Mouse (Mus musculus): Measurements from ENCODE around the gene Ccdc96. TPM values are rescaled to one million over a fixed set of nuclear protein-coding genes. Genes with fewer than 3 reads are reported as not detected.

The Ccdc96 gene
- polyA plus RNA-seq (2014; fragmentation: Nextera tagmentation; extraction: Ambion mirVana) = 2.5 and 2.9 TPM in 2 replicates

DNA sequence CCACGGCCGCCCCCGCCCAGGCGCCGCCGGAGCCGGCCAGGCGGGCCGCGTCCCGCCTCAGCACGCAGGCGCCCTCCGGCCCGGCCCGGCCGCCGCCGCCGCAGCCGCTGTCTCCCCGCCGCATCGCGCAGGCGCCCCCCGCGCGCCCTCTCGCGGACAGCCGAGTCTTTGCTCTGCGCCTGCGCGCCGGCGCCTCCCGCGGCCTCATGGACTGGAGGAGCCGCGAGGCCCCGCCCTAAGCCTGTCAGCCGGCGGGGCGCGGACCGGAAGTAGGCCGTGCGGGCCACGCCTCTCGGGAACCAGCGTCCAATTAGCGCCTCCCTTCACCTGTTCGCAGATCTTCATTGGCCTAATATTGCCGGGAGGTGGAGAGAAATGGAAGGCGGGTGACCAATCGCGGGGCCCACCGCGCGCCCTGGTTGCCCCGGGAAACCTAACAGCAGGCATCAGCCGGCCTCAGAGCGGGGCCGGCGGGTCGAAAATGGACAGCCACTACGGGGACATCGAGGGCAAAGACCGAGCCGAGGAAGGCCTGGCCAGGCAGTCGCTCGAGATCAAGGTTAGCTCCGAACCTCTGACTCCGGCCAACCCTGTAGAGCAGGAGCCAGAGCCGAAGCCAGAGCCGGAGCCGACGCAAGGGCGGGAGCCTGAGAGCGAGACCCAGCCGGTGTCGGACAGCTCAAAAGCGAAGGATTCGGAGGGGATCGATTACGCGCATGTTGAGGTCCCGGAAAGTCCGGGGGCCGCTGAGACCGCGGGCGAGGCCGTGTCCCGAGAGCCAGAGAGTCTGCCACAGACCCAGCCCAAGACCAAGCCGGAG is at the start of gene Ccdc96, which contains the start of gene Tada2b:
Ccdc96 (plus strand) TSS at position 418 of the 820 bp plus-strand sequence.
Tada2b (minus strand) TSS at position 115 of the 820 bp plus-strand sequence.
- under 1% methylated on average over 92 of the region's 97 CpGs for WGBS
- H3K27me3 ChIP-seq (ENCODE audit: control insufficient read depth, insufficient read depth, low read length) = no peaks in the 10 kb centered on the region
- peaks cover 7% of the 10 kb centered on the region; the same call in 1 of the 2 replicates for H3K36me3 ChIP-seq (replicated peaks; ENCODE audit: control insufficient read depth, insufficient read depth)
- H3K4me3 ChIP-seq (replicated peaks; ENCODE audit: low read length) = peak within 1 kb of the TSS; percentile 91
- peak within 1 kb of the TSS; percentile 98 for H3K4me2 ChIP-seq (replicated peaks)
- peak within 1 kb of the TSS; percentile 81 for H3K9ac ChIP-seq
- DNase-seq (ENCODE audit: low spot score) (peak; percentile 97), ATAC-seq (ENCODE audit: low FRiP score) (peak; percentile 98)
- no peaks in the 10 kb centered on the region for H3K9me3 ChIP-seq (ENCODE audit: control insufficient read depth, low read length)
- H3K27ac ChIP-seq = peak within 1 kb of the TSS; percentile 88
- peaks cover 34% of the 10 kb centered on the region for H3K4me1 ChIP-seq (replicated peaks; ENCODE audit: control insufficient read depth, insufficient read depth, low read length)

DNA sequence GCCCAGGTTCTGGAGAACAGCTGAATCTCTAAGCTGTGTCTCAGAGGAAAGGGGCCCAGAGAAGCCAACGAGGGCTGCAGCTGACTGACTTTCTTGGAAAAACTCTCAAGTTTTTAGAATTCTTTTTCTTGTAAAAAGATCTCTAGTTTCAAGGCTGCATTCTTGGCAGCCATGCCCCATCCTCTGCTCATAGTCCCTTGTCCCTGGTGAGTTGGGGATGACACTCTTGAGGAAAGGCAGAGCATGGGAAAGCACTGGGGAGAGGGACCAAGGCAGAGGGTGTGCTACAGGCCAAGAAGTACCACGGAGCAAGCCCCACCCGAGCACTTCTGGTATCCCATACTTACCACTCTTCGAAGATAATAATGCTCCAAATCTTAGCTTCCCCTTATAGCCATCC is 47.5 kb upstream of the Ccdc96 start:
- no peak for DNase-seq (ENCODE audit: low spot score)
- Histone ChIP-seq H3K4me3 (replicated peaks; ENCODE audit: low read length) (no peak overlapping the region), H3K9ac (no peak overlapping the region), H3K27ac (no peak overlapping the region), H3K9me3 (ENCODE audit: control insufficient read depth, low read length) (no peaks in the 10 kb centered on the region), H3K4me1 (replicated peaks; ENCODE audit: control insufficient read depth, insufficient read depth, low read length) (peaks cover 8% of the 10 kb centered on the region), H3K4me2 (replicated peaks) (no peak overlapping the region), H3K27me3 (ENCODE audit: control insufficient read depth, insufficient read depth, low read length) (no peaks in the 10 kb centered on the region), H3K36me3 (replicated peaks; ENCODE audit: control insufficient read depth, insufficient read depth) (no peaks in the 10 kb centered on the region)
- WGBS = 76% methylated on average over 4 of the region's 4 CpGs
- no peak for ATAC-seq (ENCODE audit: low FRiP score)

DNA sequence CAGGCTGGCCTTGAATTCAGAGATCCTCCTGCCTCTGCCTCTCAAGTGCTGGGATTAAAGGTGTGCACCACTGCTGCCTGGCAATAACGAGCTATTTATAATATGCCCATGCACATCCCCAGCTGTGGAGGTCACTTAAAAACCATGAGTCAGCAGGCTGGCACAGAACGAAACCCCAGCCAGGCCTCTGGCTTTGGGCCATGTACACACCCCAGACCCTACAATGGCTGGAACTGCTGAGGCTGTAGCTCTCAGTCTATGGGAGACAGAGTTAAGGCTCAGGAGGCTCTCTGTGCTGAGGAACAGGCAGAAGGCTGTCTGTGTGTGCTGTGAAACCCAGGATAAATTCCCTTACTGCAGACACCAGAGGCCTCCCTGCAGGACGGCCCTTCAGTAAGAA is 43.6 kb upstream of the Ccdc96 start:
- Histone ChIP-seq H3K9ac (no peak overlapping the region), H3K4me3 (replicated peaks; ENCODE audit: low read length) (no peak overlapping the region), H3K9me3 (ENCODE audit: control insufficient read depth, low read length) (no peaks in the 10 kb centered on the region), H3K4me2 (replicated peaks) (no peak overlapping the region), H3K27me3 (ENCODE audit: control insufficient read depth, insufficient read depth, low read length) (no peaks in the 10 kb centered on the region), H3K4me1 (replicated peaks; ENCODE audit: control insufficient read depth, insufficient read depth, low read length) (no peaks in the 10 kb centered on the region), H3K27ac (no peak overlapping the region), H3K36me3 (replicated peaks; ENCODE audit: control insufficient read depth, insufficient read depth) (no peaks in the 10 kb centered on the region)
- ATAC-seq (ENCODE audit: low FRiP score) = no peak
- DNase-seq (ENCODE audit: low spot score) = no peak
- WGBS = 61% methylated on average over 3 of the region's 3 CpGs

- no peaks in the 10 kb centered on the region for H3K9me3 ChIP-seq (ENCODE audit: control insufficient read depth, low read length)
- no peak overlapping the region for H3K9ac ChIP-seq
- no peak overlapping the region for H3K4me3 ChIP-seq (replicated peaks; ENCODE audit: low read length)
- WGBS = 59% methylated on average over 4 of the region's 4 CpGs
- H3K4me2 ChIP-seq (replicated peaks) = no peak overlapping the region
- ATAC-seq (ENCODE audit: low FRiP score) (no peak), DNase-seq (ENCODE audit: low spot score) (no peak)
- H3K27ac ChIP-seq = no peak overlapping the region
- no peaks in the 10 kb centered on the region for H3K36me3 ChIP-seq (replicated peaks; ENCODE audit: control insufficient read depth, insufficient read depth)
- H3K4me1 ChIP-seq (replicated peaks; ENCODE audit: control insufficient read depth, insufficient read depth, low read length) = no peaks in the 10 kb centered on the region
- H3K27me3 ChIP-seq (ENCODE audit: control insufficient read depth, insufficient read depth, low read length) = no peaks in the 10 kb centered on the region
These were observed 39.8 kb upstream of the Ccdc96 start for GRCm38 (mm10) chr5:36444611-36445010.

- no peak overlapping the region for H3K4me2 ChIP-seq (replicated peaks)
- H3K9ac ChIP-seq = no peak overlapping the region
- no peak overlapping the region for H3K27ac ChIP-seq
- H3K36me3 ChIP-seq (replicated peaks; ENCODE audit: control insufficient read depth, insufficient read depth) = no peaks in the 10 kb centered on the region
- DNase-seq (ENCODE audit: low spot score) (no peak), ATAC-seq (ENCODE audit: low FRiP score) (no peak)
- no peaks in the 10 kb centered on the region for H3K4me1 ChIP-seq (replicated peaks; ENCODE audit: control insufficient read depth, insufficient read depth, low read length)
- H3K9me3 ChIP-seq (ENCODE audit: control insufficient read depth, low read length) = no peaks in the 10 kb centered on the region
- 30% methylated on average over 8 of the region's 8 CpGs for WGBS
- no peak overlapping the region for H3K4me3 ChIP-seq (replicated peaks; ENCODE audit: low read length)
- no peaks in the 10 kb centered on the region for H3K27me3 ChIP-seq (ENCODE audit: control insufficient read depth, insufficient read depth, low read length)
These were observed 39.4 kb upstream of the Ccdc96 start for GRCm38 (mm10) chr5:36445028-36445427.

GRCm38 (mm10) chr5:36446166-36446890 is 38.1 kb upstream of the Ccdc96 start:
- Histone ChIP-seq H3K4me3 (replicated peaks; ENCODE audit: low read length) (no peak overlapping the region), H3K9me3 (ENCODE audit: control insufficient read depth, low read length) (no peaks in the 10 kb centered on the region), H3K27ac (no peak overlapping the region), H3K27me3 (ENCODE audit: control insufficient read depth, insufficient read depth, low read length) (no peaks in the 10 kb centered on the region), H3K4me1 (replicated peaks; ENCODE audit: control insufficient read depth, insufficient read depth, low read length) (no peaks in the 10 kb centered on the region), H3K36me3 (replicated peaks; ENCODE audit: control insufficient read depth, insufficient read depth) (no peaks in the 10 kb centered on the region), H3K9ac (no peak overlapping the region), H3K4me2 (replicated peaks) (no peak overlapping the region)
- DNase-seq (ENCODE audit: low spot score) (no peak), ATAC-seq (ENCODE audit: low FRiP score) (no peak)
- WGBS = 42% methylated on average over 9 of the region's 9 CpGs

DNA sequence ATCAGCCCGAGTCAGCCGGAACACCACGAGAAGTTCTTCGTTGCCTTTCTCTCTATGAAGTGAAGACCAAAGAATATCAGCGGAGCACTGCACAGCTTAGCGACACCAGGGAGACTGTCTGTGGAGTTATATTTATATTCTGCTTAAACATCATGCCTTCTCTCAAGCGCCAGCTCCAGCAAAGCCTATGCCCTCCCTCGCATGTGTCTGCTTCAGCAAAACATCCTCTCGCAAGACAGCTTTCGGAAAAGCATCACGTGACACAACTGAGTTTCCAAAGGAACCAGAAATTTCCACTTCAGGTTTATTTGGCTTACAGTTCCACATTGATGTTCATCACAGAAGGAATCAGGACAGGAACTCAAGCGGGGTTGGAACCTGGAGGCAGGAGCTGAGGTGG is 36.5 kb upstream of the Ccdc96 start:
- Histone ChIP-seq H3K4me3 (replicated peaks; ENCODE audit: low read length) (no peak overlapping the region), H3K36me3 (replicated peaks; ENCODE audit: control insufficient read depth, insufficient read depth) (no peaks in the 10 kb centered on the region), H3K4me2 (replicated peaks) (no peak overlapping the region), H3K9me3 (ENCODE audit: control insufficient read depth, low read length) (no peaks in the 10 kb centered on the region), H3K27ac (no peak overlapping the region), H3K4me1 (replicated peaks; ENCODE audit: control insufficient read depth, insufficient read depth, low read length) (no peaks in the 10 kb centered on the region), H3K27me3 (ENCODE audit: control insufficient read depth, insufficient read depth, low read length) (no peaks in the 10 kb centered on the region), H3K9ac (no peak overlapping the region)
- ATAC-seq (ENCODE audit: low FRiP score) (no peak), DNase-seq (ENCODE audit: low spot score) (no peak)
- 96% methylated on average over 12 of the region's 12 CpGs for WGBS

DNA sequence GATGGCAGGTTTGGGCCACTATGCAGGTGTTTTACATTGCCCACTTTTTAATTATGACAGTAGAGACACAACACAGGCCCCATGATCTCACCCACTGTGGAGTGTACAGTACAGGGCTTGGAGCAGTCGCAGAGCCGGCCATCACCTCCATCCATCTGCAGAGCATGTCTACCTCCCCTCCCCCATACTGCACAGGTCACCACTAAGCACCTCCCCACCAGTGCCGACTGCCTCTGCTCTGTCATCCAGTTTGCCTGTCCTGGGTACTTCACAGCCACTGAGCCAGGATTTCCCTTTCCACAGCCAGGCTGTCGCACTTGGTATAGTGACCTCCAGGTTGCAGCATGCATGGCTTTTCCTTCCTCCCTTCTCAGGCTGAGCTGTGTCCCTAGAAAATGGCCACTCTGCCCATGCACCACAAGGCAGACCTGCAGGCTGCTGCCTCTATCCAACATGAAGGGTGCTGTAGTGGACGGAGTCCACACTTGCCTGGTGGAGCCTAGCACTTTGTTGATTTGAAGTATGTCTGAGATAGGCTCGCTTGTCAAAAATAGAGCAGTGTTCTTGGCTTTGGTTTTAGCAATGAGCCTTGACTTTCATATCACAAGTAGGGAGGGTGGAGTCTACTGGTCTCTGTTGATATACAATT is 34.6 kb upstream of the Ccdc96 start:
- H3K4me3 ChIP-seq (replicated peaks; ENCODE audit: low read length) = no peak overlapping the region
- 81% methylated on average over 6 of the region's 6 CpGs for WGBS

DNA sequence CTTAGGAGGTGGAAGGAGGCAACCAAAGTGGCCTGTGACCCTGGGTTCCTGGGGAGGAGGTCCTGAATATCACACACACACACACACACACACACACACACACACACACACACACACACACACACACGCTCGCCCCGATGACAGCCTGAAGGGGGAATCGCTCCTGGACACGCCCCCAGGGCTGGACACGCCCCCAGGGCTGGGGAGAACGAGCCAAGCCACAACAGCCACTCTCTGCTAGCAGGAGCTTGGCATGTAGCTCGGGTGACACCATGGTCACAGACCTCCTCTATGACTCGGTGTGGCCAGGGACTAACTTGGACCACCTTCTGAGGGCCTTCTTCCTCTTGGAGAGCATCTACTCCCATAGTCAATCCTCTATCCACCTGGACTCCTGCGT is 33.3 kb upstream of the Ccdc96 start:
- Histone ChIP-seq H3K27ac (no peak overlapping the region), H3K36me3 (replicated peaks; ENCODE audit: control insufficient read depth, insufficient read depth) (no peaks in the 10 kb centered on the region), H3K4me2 (replicated peaks) (no peak overlapping the region), H3K4me3 (replicated peaks; ENCODE audit: low read length) (no peak overlapping the region), H3K27me3 (ENCODE audit: control insufficient read depth, insufficient read depth, low read length) (no peaks in the 10 kb centered on the region), H3K4me1 (replicated peaks; ENCODE audit: control insufficient read depth, insufficient read depth, low read length) (no peaks in the 10 kb centered on the region), H3K9me3 (ENCODE audit: control insufficient read depth, low read length) (no peaks in the 10 kb centered on the region), H3K9ac (no peak overlapping the region)
- no peak for ATAC-seq (ENCODE audit: low FRiP score)
- 30% methylated on average over 8 of the region's 10 CpGs for WGBS
- no peak for DNase-seq (ENCODE audit: low spot score)

More for the DNA sequence above, 34.6 kb upstream of the Ccdc96 start:
- Histone ChIP-seq H3K27me3 (ENCODE audit: control insufficient read depth, insufficient read depth, low read length) (no peaks in the 10 kb centered on the region), H3K9ac (no peak overlapping the region), H3K36me3 (replicated peaks; ENCODE audit: control insufficient read depth, insufficient read depth) (no peaks in the 10 kb centered on the region), H3K9me3 (ENCODE audit: control insufficient read depth, low read length) (no peaks in the 10 kb centered on the region), H3K4me1 (replicated peaks; ENCODE audit: control insufficient read depth, insufficient read depth, low read length) (no peaks in the 10 kb centered on the region), H3K4me2 (replicated peaks) (no peak overlapping the region), H3K27ac (no peak overlapping the region)
- DNase-seq (ENCODE audit: low spot score) (no peak), ATAC-seq (ENCODE audit: low FRiP score) (no peak)

Data from hindbrain, embryonic 14.5 days (tissue).